Mouse (Mus musculus) forebrain, embryonic 14.5 days (tissue): ENCODE data around the gene Psmb8. TPM values are rescaled to one million over a fixed set of nuclear protein-coding genes. Genes with fewer than 3 reads are reported as not detected.
A peak's percentile ranks its signal among the peaks of the same experiment; 100 is the strongest.

ENCODE experiments used
- ATAC-seq: fragments of 200-750 bp; cut with Nextera tagmentation; 2 replicates; pipeline ENCODE4 v1.8.0; 2017; ENCODE audit warnings: mild to moderate bottlenecking, moderate library complexity
- DNase-seq: peaks from one replicate; pipeline ENCODE4 v3.0.0-alpha.2; 2015; ENCODE audit warnings: low spot score
- H3K27ac ChIP-seq: fragments of 300-500 bp; sonication (generic); 2 replicates; pipeline ENCODE4 v1.5.1; 2014; ENCODE audit warnings: low read depth, mild to moderate bottlenecking, control low read depth, low read length, moderate library complexity
- H3K27me3 ChIP-seq: fragments of 300-500 bp; sonication (generic); replicated peaks from 2 replicates; pipeline ENCODE4 v1.6.1; 2014; ENCODE audit warnings: low read length, control low read depth, mixed read lengths; ENCODE audit not compliant: control insufficient read depth, insufficient read depth
- H3K36me3 ChIP-seq: fragments of 300-500 bp; sonication (generic); 2 replicates; pipeline ENCODE4 v1.6.1; 2014; ENCODE audit warnings: low read length, control low read depth; ENCODE audit not compliant: control insufficient read depth, insufficient read depth
- H3K4me1 ChIP-seq: fragments of 300-500 bp; sonication (generic); 2 replicates; pipeline ENCODE4 v1.6.1; 2014; ENCODE audit warnings: antibody characterized with exemption, low read length, control low read depth; ENCODE audit not compliant: control insufficient read depth, insufficient read depth
- H3K4me2 ChIP-seq: fragments of 300-500 bp; sonication (generic); 2 replicates; pipeline ENCODE4 v1.6.1; 2014; ENCODE audit warnings: mild to moderate bottlenecking, control low read depth, low read length
- H3K4me3 ChIP-seq: fragments of 300-500 bp; sonication (generic); 2 replicates; pipeline ENCODE4 v1.5.1; 2014; ENCODE audit warnings: low read depth, low read length, control low read depth
- H3K9ac ChIP-seq: fragments of 300-500 bp; sonication (generic); 2 replicates; pipeline ENCODE4 v1.6.1; 2014; ENCODE audit warnings: mild to moderate bottlenecking, low read length, control low read depth, moderate library complexity
- H3K9me3 ChIP-seq: fragments of 300-500 bp; sonication (generic); replicated peaks from 2 replicates; pipeline ENCODE4 v1.6.1; 2016; ENCODE audit warnings: low read length, control low read depth, mixed read lengths; ENCODE audit not compliant: control insufficient read depth
- WGBS: fragments of 180-500 bp; shearing (Covaris S2); extraction: QIAGEN DNeasy Blood & Tissue Kit; methylation state at CpG from one replicate; pipeline ENCODE4 v1.1.7; 2014; 5-methylcytosine and 5-hydroxymethylcytosine counted together
- polyA plus RNA-seq: library from polyadenylated mRNA; unstranded; fragments of >200 nt; fragmentation: Nextera tagmentation; extraction: Ambion mirVana; gene quantifications from 2 replicates; pipeline ENCODE4 v1.2.1, GENCODE M21; 2014

The Psmb8 gene
- 1.8 and 2.7 TPM in 2 replicates for polyA plus RNA-seq

DNA sequence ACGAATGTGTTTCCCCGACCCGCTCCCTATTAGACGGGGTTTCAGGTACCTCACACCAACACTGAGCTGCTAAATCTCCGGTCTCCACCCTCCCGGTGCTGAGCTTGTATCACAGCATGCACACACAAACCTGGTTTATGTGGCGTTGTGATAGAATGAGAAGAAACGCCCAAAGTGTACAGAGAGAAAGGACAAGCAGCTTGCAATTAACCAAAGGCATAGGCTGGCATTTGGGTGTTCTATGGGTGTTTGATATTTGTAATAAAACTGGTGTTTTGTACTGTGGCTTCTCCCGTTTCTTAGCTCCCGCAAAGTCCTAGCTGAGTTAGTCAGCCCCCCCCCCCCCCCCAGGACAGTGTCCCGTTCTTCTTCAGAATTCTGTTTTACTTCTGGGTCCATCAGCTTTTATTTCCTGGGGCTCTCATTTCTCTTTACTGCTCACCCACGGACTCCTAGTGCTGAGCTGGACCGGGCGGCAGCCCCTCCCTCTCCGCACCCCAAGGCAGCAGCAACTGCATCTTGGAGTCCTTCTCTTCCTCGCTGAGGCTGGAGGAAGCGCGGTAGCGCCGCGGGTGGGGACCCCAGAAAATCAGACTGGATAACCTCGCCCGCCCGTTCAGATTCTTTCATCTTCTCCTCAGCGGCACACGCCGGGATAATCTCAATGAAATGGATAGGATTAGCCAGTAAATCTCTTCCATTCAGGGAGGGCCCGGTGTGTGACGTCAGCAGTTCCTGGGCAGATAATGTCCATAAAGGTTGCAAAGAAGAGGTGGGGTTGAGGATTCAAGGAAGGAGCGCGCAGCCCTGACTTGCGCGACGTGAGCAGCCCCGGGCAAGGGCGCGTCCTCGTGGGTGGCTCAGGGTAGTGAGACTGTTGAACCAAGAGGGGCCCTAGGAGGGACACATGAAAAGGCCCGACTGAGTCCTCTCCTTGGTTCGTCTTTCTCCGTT is at the start of gene Psmb8:
Psmb8 (plus strand) TSS at position 781 of the 954 bp plus-strand sequence.
- no peaks in the 10 kb centered on the region for H3K4me1 ChIP-seq
- H3K9me3 ChIP-seq = no peaks in the 10 kb centered on the region
- DNase-seq (peak; percentile 91), ATAC-seq (peak; percentile 90)
- H3K27ac ChIP-seq = no peak within 1 kb of the TSS
- peaks cover 53% of the 10 kb centered on the region for H3K27me3 ChIP-seq
- WGBS = 4% methylated on average over 40 of the region's 41 CpGs
- peak within 1 kb of the TSS; percentile 52 for H3K4me2 ChIP-seq
- peak within 1 kb of the TSS; percentile 10; the same call in 1 of the 2 replicates for H3K9ac ChIP-seq
- H3K4me3 ChIP-seq = peak within 1 kb of the TSS; percentile 27
- no peaks in the 10 kb centered on the region for H3K36me3 ChIP-seq

GRCm38 (mm10) chr17:34152923-34153322 is 44.6 kb upstream of the Psmb8 start, which contains the start of gene H2-DMb1:
Gene H2-DMb1, plus strand, starts transcription at chr17:34153072.
- peak; percentile 45 for DNase-seq
- H3K9me3 ChIP-seq = no peaks in the 10 kb centered on the region
- no peak within 1 kb of the TSS for H3K9ac ChIP-seq
- ATAC-seq = no peak
- H3K27ac ChIP-seq = no peak within 1 kb of the TSS
- H3K4me2 ChIP-seq = no peak within 1 kb of the TSS
- no peak within 1 kb of the TSS for H3K4me3 ChIP-seq
- H3K4me1 ChIP-seq = no peaks in the 10 kb centered on the region
- no peaks in the 10 kb centered on the region for H3K27me3 ChIP-seq
- WGBS = 60% methylated on average over 4 of the region's 4 CpGs
- no peaks in the 10 kb centered on the region for H3K36me3 ChIP-seq

- Histone ChIP-seq H3K36me3 (no peaks in the 10 kb centered on the region), H3K9me3 (no peaks in the 10 kb centered on the region), H3K27ac (no peak overlapping the region), H3K4me2 (no peak overlapping the region), H3K9ac (no peak overlapping the region), H3K27me3 (no peaks in the 10 kb centered on the region), H3K4me3 (no peak overlapping the region), H3K4me1 (no peaks in the 10 kb centered on the region)
- DNase-seq (no peak), ATAC-seq (no peak)
- WGBS = 59% methylated on average over 5 of the region's 5 CpGs
These were observed 42.0 kb upstream of the Psmb8 start for GRCm38 (mm10) chr17:34155534-34155933.

GRCm38 (mm10) chr17:34164202-34164895 is 33.2 kb upstream of the Psmb8 start:
- no peak overlapping the region for H3K4me2 ChIP-seq
- no peaks in the 10 kb centered on the region for H3K9me3 ChIP-seq
- H3K36me3 ChIP-seq = no peaks in the 10 kb centered on the region
- 37% methylated on average over 9 of the region's 9 CpGs for WGBS
- H3K9ac ChIP-seq = no peak overlapping the region
- H3K27ac ChIP-seq = no peak overlapping the region
- DNase-seq = no peak
- no peaks in the 10 kb centered on the region for H3K4me1 ChIP-seq
- H3K4me3 ChIP-seq = no peak overlapping the region
- ATAC-seq = no peak
- no peaks in the 10 kb centered on the region for H3K27me3 ChIP-seq

- Histone ChIP-seq H3K4me2 (no peak overlapping the region), H3K4me1 (no peaks in the 10 kb centered on the region), H3K9ac (no peak overlapping the region), H3K36me3 (no peaks in the 10 kb centered on the region), H3K9me3 (no peaks in the 10 kb centered on the region), H3K27ac (no peak overlapping the region), H3K27me3 (no peaks in the 10 kb centered on the region), H3K4me3 (no peak overlapping the region)
- WGBS = 83% methylated on average over 6 of the region's 6 CpGs
- DNase-seq = no peak
- ATAC-seq = no peak
These were observed 32.3 kb upstream of the Psmb8 start for GRCm38 (mm10) chr17:34165033-34165730.

GRCm38 (mm10) chr17:34169279-34169678 is 28.2 kb upstream of the Psmb8 start:
- H3K36me3 ChIP-seq = no peaks in the 10 kb centered on the region
- no peak overlapping the region for H3K27ac ChIP-seq
- H3K4me3 ChIP-seq = no peak overlapping the region
- no peaks in the 10 kb centered on the region for H3K27me3 ChIP-seq
- H3K4me1 ChIP-seq = no peaks in the 10 kb centered on the region
- H3K9me3 ChIP-seq = no peaks in the 10 kb centered on the region
- H3K9ac ChIP-seq = no peak overlapping the region
- peak; percentile 64 for DNase-seq
- WGBS = 0% methylated on average over 2 of the region's 2 CpGs
- no peak overlapping the region for H3K4me2 ChIP-seq
- no peak for ATAC-seq

DNA sequence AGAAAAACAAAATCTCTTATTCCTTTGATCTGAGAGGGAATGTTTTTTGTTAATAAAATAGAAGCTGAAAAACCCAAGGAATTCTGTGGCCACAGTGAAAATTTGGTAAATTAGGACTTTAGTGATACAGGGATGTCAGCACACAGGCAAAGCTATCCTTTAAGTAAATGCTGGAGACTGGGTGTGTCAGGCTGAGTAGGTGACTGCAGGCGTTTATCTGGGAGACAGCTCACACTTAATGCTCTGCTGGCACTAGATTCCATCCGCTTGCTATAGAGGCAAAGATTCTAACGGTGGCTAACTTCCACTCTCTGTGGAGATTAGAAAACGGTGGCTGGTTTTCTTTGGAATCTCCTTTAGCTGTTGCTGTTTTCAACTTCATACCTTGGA is 27.0 kb upstream of the Psmb8 start:
- DNase-seq (no peak), ATAC-seq (no peak)
- Histone ChIP-seq H3K27ac (no peak overlapping the region), H3K36me3 (no peaks in the 10 kb centered on the region), H3K9me3 (no peaks in the 10 kb centered on the region), H3K4me2 (no peak overlapping the region), H3K9ac (no peak overlapping the region), H3K4me1 (no peaks in the 10 kb centered on the region), H3K27me3 (no peaks in the 10 kb centered on the region), H3K4me3 (no peak overlapping the region)
- WGBS = 34% methylated on average over 4 of the region's 4 CpGs

GRCm38 (mm10) chr17:34170877-34171498 is 26.5 kb upstream of the Psmb8 start:
- ATAC-seq (no peak), DNase-seq (peak; percentile 79)
- Histone ChIP-seq H3K4me3 (no peak overlapping the region), H3K27me3 (no peaks in the 10 kb centered on the region), H3K27ac (no peak overlapping the region), H3K9ac (no peak overlapping the region), H3K9me3 (no peaks in the 10 kb centered on the region), H3K36me3 (no peaks in the 10 kb centered on the region), H3K4me1 (no peaks in the 10 kb centered on the region), H3K4me2 (no peak overlapping the region)
- 44% methylated on average over 13 of the region's 13 CpGs for WGBS
